Mouse (Mus musculus): ENCODE data around the gene Lgi2.

The Lgi2 gene

DNA sequence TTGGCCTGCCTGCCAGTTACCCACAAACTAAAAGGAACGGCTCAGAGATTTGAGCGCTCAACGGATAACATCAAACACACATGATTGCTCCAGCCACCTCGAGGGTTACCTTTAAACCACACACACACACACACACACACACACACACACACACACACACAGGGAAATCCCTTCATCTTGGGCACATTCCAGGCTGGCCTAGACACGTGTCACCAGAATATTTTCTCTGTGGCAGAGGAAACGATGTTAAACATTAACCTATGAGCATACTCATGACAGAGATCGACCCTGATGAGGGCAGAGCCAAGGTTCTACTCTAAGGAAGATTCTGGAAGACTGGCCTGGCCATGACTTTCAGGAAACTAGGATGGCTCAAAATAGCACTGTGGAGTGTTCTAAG is 29.2 kb downstream of the Lgi2 start:
- in situ Hi-C loops (cut with MboI, MseI): no loop called here

GRCm38 (mm10) chr5:52534798-52535590 is 31.3 kb downstream of the Lgi2 start:
- in situ Hi-C loops (cut with MboI, MseI): no loop called here

DNA sequence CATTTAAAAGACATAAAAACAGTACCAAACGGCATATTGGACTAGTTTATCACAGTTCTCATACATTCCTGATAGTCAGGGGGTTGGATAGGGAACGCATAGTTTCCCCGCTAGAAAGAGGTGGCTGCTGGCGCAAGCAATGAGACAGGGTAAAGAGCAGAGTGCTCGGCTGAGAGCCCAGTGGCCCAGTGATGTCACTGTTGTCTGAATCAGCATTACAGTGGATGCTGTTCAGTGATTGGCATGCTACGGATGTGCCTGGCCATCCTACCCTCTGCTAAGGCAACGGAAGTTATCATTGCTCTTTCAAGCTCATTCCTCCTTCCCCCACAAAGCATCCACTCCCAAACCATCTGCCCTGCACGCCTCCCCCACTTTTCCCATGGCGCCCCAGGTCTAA is 32.6 kb downstream of the Lgi2 start:
- in situ Hi-C loops (cut with MboI, MseI): no loop called here

- in situ Hi-C loops (cut with MboI, MseI): no loop called here
These were observed 37.7 kb downstream of the Lgi2 start for GRCm38 (mm10) chr5:52528545-52528944.

DNA sequence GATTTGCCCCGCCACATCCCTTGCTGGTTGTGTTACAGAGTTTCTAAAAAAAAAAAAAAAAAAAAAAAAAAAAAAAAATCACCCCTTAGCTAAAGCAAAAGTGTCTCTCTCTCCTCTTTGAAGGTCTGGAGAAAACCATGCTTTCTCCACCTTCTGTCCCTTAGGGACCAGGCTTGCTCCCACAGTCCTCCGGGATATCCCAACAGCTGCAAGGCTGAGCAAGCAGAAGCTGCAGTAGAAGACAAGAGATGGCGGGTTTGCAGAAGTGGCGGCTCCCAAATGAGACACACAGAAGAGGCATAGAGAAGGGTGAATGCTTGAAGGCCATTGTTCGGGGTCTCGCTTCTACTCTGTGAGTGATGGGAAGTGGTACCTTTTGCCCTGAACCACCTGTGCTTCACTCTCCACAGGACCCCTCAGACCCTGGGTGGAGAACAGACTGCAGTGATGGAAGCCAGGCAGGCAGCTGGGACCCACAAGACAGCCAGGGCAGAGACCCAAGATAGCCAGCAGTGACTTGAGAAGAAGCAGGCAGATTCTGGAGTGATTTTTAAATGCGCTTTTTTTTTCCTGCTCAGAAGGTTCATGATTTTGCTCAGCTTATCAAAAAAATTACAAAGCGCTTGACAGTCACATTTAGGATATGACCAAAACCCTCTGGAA is 39.8 kb downstream of the Lgi2 start:
- in situ Hi-C loops (cut with MboI, MseI): no loop called here

DNA sequence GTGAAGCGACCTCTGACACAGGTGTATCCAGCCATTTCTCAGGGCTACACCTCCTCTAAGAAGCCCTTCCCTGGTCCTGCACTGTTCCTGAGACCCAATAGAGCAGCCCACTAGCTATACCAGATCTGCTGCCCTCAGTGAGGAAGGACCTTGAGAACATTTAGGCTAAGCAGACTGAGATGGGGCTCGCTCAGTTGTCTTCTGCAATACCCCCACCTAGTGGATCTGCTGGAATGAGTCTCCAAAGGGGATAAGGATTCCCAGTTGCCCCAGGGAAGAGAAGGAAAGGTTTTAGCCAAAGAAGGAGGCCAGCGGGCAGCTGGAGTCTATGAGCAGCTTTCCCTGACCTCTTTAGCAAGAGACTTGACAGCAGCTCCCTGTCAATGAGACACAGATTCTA is 42.1 kb downstream of the Lgi2 start:
- in situ Hi-C loops (cut with MboI, MseI): no loop called here

DNA sequence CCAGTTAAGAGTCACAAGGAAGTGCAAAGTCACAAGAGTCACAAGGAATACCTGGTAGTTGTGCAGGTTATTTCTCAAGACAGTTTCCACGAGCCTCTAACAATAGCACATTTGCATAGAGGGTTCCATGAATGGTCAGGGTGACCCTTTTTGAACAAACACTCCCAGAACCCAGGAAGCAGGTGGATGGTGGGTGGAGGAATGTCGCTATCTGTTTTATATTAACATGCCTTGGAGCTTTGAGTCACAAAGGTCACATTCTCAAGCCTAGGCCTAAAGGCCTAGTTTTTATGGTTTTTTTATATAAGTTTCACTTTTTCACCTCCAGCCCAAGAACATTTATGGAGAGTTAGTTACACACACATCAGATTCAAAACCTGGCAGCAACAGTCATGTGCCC is 46.3 kb downstream of the Lgi2 start:
- in situ Hi-C loops (cut with MboI, MseI): loop anchor here (5.0 kb wide), 1 partner anchor 112 kb away; no protein-coding TSS in a partner anchor

DNA sequence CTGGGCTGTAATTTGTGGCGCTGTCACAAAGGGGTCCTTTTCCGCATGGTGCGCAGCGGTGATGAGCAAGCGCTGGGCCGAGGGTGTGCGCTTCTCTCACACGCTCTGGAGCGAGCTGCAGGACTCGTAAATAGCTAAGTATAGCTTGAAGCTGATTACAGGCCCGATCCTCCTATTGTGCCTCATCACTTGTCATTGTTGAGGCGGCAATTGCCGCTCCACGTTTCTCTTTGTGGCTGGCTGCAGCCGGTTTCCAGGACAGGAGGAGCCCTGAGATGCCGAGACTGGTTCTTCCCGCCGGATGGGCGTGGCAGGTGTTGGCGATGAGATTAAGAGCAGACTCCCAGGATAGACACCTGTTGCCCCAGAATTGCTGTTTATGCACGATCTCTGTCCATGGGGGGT is 50.2 kb downstream of the Lgi2 start:
- in situ Hi-C loops (cut with MboI, MseI): loop anchor here (5.0 kb wide), 1 partner anchor 116 kb away; no protein-coding TSS in a partner anchor

DNA sequence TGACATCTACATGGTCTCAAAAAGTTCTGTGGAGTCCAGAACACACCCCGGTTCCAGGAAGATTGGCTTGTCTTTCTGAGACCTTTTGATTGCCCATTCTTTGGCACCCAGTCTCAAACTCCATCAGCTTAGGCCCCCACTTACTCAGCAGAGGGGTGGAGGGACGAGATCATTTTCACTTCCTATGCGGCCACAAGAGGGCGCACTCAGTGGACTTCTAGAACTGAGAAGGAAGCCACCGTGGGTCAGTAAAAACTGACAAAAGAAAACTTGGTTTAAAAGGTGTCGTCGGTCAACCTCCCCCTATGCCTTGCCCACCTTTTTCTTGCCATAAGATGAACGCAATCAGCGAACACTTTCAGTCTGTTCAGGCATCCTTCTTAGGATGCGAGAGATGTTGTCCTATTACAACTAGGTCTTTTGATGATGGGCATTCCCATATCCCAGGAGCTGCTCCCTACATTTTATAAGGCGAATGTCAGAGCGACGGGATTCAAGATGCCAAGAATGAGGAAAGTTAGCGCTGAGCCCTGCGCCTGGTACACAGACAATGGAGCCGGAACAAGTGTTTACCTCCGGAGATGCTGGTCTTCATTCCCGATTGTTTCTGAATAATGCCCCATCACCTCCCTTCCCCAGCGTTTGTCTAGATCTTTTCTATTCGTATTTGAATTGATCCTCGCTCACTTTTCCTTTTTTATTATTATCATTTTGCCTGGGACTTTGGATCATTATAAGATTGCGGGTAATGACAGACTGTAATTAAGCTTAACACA is 50.8 kb downstream of the Lgi2 start:
- in situ Hi-C loops (cut with MboI, MseI): loop anchor here (5.0 kb wide), 1 partner anchor 117 kb away; no protein-coding TSS in a partner anchor

DNA sequence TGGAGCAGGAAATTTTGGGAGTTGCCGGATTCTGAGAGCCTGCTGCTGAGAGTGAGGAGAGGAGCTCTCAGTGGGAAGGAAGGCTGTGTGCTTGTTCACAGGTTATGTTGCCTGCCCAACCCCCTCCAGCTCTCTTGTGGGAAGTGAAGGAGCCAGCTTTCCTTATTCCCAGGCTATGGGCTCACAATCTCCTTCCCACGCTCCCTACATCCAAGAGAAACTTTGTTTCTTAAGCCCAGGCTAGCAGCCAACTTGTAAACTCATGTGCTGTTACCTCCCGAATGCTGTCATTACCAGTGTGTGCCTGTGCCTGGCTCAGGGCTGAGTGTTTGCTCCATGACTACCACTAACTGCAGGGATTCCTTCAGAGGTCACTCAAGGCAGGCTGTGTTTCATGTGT is 55.2 kb downstream of the Lgi2 start:
- in situ Hi-C loops (cut with MboI, MseI): no loop called here

- in situ Hi-C loops (cut with MboI, MseI): no loop called here
These were observed 56.8 kb downstream of the Lgi2 start for GRCm38 (mm10) chr5:52509416-52509815.

DNA sequence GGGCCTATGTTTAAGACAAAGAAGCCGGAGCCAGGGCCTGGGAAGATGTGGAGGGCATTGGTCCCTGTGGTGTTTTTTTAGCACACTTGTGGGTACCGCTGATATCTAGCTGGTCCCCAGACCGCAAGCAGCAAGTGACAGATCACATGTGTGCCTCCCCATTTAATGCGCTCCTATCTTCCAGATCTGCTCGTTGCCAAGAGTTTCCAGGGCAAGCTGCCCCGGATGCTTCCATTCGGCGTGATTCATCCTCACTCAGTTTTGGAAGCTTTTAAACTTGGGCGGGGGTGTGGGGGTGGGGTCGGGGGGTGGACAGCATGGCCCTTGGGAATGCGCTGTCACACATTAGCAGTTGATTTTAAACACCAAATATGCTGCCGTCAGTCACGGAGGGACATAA is 61.6 kb downstream of the Lgi2 start:
- in situ Hi-C loops (cut with MboI, MseI): no loop called here

DNA sequence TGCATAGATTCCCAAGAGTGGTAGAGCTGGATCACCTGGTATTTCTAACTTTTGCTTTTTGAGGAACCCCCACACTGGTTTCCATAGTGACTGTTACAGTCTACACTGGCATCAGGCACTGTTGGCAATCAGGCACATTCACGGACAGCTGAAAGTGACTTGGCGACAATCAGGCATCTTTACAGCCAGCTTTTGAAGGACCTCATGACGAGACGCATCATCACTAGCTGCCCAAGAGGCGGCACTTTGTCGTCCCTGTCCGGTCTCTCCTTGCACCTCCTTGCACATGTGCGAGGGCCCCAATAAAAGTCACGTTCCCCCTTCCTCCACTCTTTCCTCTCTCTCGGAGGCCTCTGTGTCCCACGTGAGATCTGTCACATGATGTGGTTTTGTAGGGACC is 62.1 kb downstream of the Lgi2 start:
- in situ Hi-C loops (cut with MboI, MseI): no loop called here

- in situ Hi-C loops (cut with MboI, MseI): no loop called here
These were observed 70.6 kb downstream of the Lgi2 start for GRCm38 (mm10) chr5:52495671-52496070.

GRCm38 (mm10) chr5:52491496-52491895 is 74.8 kb downstream of the Lgi2 start:
- in situ Hi-C loops (cut with MboI, MseI): no loop called here

- in situ Hi-C loops (cut with MboI, MseI): no loop called here
These were observed 78.5 kb downstream of the Lgi2 start for GRCm38 (mm10) chr5:52487559-52488430.
